Mouse (Mus musculus) lung, postnatal 4 days (tissue): Measurements from ENCODE around the gene Dmrtc1b.
"Not testable (repeated sequence)": the region's sequence is repeated elsewhere in the genome, so short reads cannot be mapped to it uniquely, and the experiment has no call there.

Source experiments
- DNase-seq, 2 experiments: peaks; one replicate each; pipeline ENCODE4 v3.0.0; 2021

Gene Dmrtc1b

DNA sequence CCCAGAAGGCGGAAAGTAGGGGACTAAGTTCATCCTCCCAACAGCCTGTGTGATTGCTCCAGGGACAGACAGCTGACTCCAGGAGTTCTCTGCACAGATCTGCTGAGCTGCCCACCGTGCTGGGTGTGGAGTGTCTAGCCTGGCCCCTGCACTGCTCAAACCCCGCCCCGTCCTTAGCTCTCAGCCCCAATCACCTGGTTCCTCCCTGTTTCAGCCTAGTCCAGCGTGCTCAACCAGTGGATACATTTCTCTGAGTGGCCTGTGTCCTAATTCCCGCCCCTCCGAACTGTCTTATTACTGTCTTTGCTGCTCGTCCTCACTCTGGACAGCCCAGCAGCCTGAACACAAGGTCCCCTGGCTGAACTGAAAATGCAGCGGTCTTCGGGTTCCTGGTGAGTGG is at the start of gene Dmrtc1b, which contains the start of gene Gm9112:
TSS of gene Dmrtc1b (plus strand) at position 331 of the 400 bp plus-strand sequence.
TSS of gene Gm9112 (minus strand) at position 101 of the 400 bp plus-strand sequence.
- DNase-seq = not testable (repeated sequence)

DNA sequence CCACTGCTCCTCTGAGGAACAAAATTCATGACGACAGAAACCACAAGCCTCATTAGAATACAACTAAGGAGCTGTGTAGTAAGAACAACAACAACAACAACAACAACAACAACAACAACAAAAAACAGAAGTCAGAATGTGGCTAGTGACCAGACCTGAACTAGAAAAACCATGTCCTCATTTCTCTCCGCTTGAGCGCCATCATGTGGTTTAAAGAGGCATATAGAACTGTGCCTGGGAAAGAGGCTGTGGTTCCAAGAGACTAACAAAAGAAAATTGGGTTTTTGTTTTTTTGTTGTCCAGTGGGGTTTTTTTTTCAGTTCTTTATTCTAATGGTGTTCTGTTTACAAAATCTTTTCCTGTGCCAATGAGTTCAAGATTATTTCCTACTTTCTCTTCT is 47.0 kb upstream of the Dmrtc1b start:
- DNase-seq = peak in 1 of 2 experiments; percentile 15

DNA sequence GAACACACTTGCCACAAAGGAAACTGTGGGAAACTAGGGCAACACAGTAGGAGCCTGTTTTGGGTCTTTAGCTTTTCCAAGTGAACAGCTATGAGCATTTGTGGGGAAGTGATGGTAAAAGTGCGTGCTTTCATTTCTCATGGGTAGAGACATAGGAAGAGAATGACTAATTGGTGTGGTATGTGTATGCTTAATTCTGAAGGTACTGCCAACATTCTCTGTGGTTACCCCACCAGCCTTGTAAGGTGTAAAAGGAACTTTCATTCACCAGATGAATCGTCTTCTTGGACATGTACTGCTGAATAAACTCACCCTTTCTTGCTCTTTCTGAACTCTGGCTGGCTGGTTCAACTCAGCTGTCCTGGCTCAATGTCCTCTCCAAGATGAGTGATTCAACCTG is 41.0 kb upstream of the Dmrtc1b start:
- DNase-seq = no peak

DNA sequence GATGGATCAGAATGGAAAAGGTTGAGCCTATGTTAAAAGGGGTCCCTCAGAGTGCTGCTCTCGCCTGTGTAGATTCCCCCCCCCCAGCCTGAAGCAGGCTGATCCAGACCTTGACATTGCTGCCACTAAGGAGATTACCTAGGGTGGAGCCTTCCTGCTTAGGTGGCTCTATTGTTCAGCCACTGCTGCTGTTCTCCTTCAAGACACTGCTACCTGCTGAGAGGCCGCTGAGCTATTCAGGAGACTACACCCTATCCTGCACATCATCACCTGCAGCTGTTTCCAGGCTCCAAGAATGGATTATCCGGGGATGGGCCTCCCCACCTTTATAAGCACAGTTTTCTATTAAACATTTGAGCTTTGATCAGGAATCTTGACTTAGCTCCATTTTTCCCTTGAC is 23.0 kb upstream of the Dmrtc1b start:
- not testable (repeated sequence) for DNase-seq

DNA sequence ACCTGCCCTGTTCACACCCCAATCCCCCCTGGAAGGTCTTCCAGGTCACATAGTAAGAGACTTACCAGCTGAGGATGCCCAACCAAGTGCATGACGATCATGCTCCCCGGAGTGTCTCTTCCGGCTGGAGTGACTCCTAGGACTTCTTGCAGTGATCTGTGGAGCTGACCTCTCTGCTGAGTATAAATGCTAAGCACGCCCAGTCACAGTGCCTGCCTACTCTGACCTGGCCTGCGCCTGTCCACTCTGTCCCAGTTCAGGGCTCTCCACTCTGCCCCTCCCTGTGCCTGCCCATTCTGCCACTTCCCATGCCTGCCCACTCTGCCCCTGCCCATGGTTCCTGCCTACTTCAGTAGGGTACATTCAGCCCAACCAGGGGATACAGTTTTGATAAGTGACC is 20.8 kb upstream of the Dmrtc1b start, which contains the start of gene Gm3880:
TSS of gene Gm3880 (minus strand) at position 101 of the 400 bp plus-strand sequence.
- DNase-seq = not testable (repeated sequence)

DNA sequence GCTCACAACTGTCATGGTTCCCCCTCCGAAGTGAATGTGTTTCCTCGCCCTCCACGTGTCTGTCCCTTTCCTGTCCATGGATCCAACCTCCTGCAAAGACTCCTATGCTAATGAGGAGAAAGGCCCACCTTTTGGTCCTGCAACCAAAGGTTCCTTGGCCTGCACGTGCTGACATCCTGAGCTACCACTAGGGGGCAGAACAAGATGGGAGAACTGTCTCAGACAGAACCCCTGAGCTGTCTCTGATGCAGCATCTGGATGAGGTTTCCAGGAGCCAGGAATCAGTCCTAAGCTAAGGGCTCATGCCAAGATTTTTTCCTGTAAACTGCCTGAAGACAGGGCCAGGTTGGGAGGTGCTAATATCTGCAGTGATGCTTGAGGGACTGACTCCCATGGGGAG is 18.4 kb upstream of the Dmrtc1b start:
- peak in 1 of 2 experiments; percentile 17 for DNase-seq

DNA sequence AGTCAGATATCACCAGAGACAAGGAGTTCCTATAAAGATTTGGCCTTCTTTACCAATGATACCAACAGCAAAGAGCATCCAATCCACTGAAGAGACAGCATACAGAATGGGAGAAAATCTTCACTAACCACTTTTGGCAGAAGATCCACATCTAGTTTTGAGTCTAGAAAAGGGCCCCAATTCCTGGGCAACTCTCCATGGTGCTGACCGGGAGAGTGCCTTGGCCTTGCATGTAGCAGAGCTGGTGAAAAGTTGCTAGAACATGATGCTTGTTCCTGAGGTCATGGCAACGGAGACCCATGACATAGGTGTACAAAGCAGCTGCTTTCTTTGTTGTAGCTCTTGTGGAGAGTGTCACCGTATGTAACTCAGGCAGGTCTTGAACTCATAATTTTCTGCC is 7.0 kb upstream of the Dmrtc1b start:
- peak in 1 of 2 experiments; percentile 30 for DNase-seq

- DNase-seq = not testable (repeated sequence)
Measured at GRCm38 (mm10) chrX:102724226-102724625, 16.6 kb downstream of the Dmrtc1b start.
